Mouse (Mus musculus): ENCODE measurements at regions not wholly inside any gene's neighbourhood (a gene's known extent, or its start where the extent isn't known, plus 50 kb on each side); places are given as distances from the start of the nearest gene placed in this dataset.

DNA sequence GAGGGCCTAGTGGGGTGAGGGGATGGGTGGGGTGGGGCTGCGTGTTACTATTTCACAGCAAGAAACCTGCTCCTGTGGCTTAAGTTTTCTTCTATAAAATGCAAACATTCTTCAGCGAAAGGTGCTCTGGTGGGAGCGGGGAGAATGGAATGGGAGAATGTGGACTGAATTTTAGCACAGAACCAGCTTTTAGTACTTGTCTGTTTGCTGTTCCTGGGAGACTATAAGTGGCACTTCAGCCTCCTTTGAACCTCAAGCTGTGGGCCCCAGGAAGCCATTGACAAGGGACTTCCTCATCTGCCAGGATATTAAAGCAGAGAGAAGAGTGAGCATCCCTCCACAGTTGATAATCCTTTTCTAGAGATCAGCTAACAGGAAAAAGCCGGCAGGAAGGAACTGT lies 580.2 kb downstream of the Zfp706 start:
- no peak for DNase-seq

DNA sequence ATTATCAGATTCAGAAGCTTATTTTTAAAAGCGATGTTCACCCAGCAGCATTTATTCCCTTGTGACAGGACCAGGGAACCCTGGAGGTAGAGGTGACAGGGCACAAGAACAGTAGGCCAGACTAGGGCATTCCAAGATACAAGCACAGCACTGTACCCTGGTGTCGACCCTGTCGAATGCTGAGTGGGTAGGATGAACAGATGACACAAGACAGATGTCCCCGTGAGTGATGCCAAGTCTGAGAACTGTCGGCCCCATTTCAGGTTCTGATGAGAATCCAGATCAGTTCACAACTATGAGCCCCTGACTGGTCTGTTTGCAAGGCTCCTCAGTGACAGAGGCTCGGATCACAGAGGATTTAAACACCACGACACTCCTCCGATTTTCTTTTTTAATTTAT lies 581.7 kb downstream of the Zfp706 start:
- no peak for DNase-seq

DNA sequence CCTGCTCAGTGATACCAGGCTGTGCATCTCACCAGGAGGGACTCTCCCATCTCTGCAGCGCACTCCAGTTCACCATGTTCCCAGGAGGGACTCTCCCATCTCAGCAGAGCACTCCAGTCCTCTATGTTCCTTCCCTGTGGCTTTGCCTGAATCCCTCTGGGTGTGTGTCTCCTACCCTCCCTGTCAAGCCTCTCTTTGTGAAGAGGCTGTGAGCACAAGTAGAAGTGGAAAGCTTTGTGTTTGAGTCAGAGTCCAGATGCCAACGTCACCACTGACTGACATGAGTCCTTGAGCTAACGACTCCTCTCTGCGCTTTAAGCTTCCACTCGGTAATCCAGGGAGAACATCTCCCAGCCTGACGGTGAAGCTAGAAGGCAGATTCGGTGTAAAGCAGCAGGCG lies 583.5 kb downstream of the Zfp706 start:
- DNase-seq, result no peak

DNA sequence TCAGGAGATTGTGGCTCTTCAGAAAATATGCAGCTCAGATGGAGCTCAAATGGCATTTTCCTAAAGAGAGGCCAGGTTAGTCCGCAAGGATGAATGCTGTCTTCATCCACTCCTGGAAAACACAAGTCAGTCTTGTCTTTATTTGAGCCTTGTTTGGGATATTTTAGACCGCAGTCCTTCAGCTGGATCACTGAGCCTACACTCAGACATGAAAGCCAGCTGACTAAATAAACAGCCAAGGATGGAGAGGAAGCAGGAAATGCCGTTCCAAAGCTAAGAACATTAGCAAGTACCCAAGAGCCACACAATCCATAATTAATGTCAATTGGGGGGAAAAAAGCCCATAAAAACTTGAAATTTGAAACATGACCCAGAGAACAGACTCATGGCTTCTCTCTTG lies 584.8 kb downstream of the Zfp706 start:
- DNase-seq, result peak; percentile 43

DNA sequence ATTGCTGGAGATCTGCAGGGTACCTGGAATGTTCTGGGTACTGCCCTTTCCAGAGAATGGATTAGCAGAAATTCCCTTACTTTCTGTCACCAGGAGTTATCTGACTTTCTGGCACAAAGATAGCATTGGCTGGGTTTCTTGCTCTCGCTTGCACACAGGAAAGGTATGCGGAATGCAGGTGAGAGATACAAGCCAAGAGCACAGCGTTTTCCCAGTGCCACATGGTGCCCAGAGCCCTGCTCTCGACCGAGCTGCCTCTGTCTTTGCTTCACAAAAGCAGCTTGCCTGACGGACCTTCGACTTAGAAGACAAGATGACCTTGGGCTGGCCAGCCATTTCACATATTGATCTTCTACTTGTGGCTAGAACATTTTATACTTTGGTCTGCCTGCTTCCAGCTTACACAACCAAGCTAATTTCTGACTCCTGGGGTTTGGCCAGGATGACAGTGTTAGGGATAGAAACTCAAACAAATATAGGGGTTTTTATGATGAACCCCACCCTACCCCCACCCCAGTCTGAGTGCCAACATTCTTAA lies 587.6 kb downstream of the Zfp706 start:
- DNase-seq, result no peak

DNA sequence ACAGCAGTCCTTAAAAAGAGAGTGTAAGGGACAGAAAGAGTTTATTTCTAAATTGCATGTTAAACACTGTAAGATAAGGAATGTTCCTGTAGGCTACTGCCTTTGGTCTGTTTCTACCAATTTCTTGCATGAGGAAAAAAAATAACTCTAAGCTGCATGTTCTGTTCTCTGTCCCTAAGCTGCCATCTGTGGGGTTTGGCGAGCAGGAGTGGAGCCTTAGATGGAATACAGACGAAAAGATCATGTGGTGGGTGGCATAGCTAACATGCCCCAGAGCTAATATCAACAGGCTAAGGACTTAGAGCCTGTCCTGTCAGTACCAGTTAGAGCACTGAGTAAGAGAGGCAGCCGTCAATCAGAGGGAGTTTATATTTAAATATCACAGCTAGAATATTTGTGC lies 590.1 kb downstream of the Zfp706 start:
- no peak for DNase-seq

DNA sequence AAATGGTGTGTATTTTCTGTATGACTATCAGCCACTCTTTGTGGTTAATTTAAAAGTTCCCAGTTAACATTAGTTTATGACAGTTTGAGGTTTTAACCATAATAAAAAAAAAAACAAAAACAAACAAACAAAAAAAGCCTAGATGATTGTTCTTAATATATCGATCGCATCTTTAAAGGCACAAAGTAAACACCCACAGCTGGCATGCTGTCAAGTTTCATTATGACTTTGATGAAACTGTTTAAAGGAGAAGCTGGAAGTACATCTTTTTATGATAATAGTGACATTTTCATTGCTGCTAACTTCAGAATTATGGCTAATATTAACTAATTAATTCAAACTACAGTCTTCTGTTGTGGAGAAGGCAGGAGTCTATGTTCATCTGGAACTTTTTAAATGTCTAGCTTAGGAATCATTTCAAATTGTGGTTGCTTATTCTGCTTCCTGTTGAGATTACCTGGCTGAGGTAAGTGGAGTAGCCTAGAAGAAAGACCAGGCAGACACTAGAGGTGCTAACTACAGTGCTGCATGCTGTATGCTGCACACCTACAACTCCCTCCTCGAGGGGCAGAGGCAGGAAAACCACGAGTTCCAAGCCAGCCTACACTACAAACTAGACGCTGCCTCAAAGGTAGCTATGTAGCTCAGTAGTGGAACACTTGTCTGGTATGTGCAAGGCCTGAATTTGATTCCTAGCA lies 591.9 kb downstream of the Zfp706 start:
- no peak for DNase-seq

DNA sequence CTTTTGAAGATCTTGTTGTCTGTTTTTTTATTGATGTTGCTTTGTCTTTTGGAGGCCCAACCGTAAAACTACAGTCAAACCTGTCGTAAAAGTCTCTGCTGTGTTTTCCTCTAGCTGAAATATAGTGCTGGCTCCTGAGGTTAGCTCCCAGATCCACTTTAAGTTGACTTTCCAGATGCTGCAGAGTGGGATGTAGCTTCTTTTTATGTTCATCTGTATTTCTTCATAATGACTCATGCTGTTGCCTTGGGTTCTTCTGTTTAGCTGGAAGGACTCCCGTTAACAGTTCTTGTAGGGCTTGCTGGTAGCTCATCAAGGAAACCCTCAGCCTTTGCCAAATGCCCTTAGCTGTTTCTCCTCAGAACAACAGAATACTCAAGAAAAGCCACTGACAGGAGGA lies 595.6 kb downstream of the Zfp706 start:
- DNase-seq, result no peak

DNA sequence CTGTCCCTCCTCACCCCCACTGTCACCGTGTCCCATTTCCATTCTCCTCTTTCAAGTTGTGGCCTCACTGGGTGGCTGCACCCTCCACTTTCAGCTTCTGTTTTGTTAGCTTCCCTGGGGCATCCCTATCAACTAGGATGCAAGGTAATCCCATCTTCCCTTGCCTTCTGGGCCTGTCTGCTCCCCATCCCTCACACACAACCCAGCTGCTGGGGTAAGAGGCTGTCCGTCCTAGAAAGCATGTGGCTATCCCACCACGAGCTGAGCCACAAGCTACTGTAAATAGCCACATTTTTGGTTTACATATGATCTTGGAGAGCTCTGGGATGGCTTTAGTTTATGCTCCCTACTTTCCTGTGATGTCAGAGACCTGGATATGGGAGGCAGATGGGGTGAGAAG lies 602.1 kb downstream of the Zfp706 start:
- no peak for DNase-seq

DNA sequence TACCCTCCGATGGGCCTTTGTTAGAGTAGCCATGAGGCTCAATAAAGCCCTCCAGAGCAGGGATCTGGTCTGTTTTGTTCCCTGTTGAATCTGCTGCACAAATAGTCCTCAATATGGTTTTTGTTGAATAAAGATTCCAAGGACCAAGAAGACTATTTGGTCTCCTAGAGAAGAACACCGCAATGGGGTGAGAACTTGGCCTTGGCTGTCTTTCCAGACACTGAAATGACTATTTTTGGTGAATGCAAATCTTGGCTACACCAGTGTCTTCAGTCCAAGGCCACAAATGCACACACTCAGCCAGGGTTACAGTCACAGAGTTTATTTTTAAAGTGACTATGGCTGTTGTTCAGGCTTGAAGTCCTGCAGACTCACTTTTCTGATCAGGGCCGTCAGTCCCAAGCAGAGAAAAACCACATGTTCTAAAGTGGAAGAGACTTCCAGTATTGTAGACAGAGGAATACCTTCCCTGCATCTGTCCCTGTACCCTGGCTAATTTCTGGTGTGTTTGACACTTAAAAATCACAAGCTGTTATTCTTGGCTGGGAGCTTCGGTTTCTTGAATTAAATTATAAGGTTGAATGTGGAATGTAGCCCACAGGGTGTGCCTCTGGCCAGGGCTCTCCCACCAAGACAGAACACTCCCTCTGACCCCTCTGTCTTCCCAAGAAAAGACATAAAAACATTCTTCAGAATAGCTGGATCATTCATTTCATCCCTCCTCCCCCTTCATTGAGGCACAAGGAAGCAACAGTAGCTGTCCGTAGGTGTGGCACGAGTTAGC lies 604.0 kb downstream of the Zfp706 start:
- DNase-seq, result no peak

DNA sequence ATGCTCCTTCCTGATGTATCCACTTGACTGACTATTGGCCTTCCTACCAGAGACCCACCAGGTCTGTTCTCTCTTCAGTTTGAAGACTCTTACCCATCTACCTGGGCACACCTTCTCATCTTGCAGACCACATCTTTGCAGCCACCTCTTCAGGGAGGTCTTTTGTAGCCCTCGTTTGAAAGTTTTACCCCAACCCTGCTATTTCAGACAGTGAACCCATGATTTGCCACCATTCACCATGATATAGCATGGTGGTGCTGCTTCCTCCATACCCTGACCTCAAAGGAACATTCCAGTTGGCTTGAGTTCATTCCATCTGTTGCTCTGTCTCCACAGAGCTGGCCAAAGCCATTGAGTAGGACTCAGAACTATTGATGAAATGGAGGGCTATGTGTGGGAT lies 605.5 kb downstream of the Zfp706 start:
- no peak for DNase-seq

DNA sequence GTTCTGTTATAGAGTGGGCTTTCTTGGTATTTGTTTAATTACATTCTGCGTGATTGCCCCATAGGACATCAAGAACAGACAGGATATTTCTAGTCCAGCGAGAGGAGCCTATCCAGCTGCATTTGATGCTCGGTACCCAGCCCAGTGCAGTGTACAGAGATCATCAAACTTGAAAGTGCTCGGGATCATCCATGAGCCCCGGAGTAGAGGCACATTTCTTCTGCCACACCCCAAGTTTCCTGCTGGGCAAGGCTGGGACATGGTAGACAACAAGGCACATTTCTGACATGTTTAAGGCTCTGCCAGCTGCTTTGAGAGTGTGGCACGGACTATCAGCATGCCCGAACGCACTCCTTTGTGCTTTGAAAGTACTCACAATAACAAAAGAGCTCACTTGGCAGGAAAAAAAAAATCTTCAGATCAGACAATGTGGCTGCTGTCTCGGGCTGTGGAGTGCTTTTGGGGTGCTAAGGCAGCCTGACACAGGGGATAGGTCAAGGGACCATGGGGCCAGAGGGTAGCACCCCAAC lies 607.2 kb downstream of the Zfp706 start:
- no peak for DNase-seq

DNA sequence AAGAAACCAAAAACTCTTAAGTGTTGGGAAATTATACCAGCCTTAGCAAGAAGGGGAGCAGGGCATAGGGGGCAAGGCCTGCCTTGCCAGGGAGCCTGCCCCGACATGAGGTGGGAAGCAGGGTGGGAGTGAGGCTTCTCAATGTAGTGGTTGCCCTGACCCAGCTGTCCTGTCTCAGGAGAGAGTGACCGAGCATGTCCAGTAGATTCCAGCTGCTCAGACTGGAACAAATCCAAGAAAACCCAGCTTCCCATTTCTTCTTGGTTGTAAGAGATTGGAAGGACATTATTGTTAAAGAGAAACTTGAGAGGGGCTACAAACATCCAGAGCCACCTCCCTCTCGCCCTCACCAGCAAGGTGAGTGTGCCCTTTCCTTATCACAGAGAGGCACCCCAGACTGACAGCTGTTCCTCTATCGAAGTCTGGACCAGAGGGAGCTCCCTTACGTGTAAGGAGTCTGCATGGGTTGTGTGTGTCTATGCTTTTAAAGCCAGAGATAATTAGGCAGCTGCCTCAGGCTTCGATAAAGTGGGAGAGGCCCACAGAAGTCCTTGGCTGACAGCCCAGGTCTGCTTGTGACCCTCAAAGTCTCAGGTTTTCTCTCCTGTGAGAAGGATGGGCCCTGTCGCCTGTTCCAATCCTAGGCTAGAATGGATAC lies 608.1 kb downstream of the Zfp706 start:
- DNase-seq, result peak; percentile 40

DNA sequence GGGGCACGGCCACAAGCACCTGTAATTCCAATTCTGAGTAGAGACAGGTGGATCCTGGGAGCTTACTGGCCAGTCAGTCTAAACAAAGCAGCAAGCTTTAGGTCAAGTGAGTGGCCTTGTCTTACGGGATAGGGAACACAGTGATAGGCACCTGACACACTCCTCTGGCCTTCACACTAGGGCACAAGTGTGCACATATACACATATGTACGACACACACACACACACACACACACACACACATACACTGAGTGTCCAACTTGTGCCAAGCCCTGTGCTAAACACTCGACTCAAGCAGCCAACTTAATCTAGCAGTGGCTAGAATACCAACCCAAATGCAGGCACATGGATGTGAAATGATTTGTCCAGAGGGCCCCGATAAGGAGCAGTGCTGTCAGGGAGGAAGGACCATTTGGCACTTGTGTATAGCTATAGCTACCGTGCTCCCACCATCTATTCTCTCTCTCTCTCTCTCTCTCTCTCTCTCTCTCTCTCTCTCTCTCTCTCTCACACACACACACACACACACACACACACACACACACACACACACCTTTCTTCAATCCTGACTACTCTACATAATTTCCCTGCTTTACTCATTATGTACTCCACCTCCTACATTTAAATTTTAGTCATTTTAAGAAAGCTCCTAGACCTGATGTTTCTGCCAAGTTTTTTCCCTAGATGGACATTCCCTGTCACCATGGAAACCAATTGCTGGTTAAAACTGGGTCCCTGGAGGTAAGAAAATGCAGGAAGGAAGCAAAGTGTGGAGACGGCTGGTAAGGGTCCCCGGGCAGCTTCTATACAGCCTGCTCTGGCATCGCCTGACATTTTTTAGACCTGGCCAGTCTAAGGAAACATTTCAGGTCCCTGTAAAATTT lies 609.2 kb downstream of the Zfp706 start:
- no peak for DNase-seq

DNA sequence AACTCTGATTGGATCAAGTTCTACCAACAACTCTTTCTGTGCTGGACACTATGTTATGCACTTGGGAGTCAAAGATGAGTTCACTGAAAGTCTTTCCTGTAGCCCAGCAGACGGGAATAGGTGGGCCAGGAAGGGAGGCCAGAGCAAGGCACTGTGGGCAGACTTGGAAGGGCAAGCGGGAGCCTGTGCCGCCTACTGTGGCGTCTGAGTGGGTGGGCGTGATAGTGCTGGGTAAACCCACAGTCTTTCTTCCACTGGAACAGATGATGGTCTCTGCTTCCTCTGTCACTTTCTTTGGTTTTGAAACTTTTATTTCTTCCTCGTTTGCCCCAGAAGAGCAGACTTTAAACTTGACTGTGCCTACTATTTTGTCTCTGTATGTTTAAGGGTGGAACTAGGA lies 610.8 kb downstream of the Zfp706 start:
- no peak for DNase-seq

DNA sequence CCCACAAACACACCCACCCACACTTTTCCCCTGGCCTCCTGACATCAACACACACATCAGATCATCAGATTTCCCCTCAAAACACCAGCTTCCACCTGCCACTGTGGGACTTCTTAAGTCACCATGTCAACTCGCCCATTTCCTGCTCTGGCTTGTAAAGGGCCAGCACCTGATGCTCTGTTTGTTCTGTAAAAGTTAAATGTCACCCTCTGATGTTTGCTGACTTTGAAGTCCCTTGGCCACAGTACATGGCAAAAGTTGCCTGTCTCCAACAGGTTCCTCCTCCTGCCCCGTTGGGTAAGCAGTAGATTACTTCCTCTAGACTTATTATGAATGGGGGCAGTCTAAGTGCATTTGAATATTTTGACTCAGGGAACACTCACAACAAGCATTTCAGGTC lies 611.3 kb downstream of the Zfp706 start:
- no peak for DNase-seq

DNA sequence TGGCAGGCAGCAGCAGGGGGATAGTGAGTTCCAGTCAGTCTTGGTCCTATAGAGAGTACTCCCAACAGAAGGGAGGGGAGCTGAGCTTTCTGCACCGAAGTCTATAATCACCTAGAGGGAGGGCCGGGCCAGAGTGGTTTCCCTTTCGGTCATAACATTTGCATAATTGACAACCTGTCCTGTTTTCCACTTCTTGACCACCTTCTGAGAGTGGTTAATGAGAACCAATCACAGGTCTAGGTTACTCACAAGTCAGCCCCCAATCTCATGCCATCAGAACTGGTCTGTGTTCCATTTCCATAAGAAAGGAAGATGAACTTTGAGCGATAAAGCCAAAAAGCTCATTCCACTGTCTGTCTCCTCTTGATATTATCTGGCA lies 611.9 kb downstream of the Zfp706 start:
- no peak for DNase-seq

DNA sequence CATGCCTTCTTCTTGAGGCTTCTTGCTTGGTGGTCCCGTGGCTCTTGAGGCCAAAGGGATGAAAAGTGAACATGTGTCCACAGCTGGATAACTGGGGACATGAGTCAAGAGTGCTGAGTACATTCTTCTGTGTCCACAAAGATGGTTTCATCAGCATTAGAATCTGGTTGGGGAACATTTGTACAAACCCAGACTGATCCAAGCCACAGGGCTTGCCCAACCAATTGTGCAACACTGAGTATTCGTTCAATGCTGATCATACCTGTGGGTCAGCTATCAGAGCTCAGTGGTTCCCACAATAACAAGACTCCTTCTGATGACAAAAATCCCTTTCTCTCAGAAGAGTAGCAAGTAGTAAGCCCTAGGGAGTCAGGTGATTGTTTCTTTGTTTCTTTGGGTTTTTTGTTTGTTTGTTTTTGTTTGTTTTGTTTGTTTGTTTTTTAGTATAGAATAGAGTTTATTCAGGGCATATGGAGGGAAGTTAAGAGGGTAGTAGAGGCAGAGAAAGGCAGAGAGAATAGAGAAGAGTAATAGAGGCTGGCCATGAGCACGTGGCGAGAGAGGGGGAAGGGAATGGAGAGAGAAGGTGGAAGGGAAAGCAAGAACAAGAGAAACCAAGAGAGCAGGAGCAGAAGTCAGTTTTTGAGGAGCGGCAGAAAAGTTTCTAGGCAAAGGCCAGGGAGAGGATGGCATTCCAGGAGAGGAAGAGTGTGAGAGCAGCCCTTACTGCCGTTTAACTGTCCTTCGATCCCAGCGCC lies 612.5 kb downstream of the Zfp706 start:
- no peak for DNase-seq

DNA sequence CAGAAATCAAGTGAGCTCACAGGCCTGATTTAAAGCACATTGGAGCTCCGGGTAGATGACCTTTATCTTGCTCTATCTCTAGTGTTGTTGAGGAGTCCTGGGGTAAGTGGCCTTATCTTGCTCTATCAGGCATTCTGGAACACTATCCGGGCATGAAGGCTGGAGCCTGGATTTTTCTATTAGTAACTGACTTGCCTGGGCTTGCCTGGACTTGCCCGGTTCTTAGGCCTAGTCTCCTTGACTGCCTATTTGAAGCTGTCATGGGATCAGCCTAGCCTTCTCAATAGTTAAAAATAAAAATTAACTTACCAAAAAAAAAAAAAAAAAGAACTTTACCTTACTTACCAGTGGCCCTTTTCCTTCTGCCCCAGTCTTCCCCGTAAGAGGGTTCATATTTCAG lies 617.8 kb downstream of the Zfp706 start:
- DNase-seq, result no peak

DNA sequence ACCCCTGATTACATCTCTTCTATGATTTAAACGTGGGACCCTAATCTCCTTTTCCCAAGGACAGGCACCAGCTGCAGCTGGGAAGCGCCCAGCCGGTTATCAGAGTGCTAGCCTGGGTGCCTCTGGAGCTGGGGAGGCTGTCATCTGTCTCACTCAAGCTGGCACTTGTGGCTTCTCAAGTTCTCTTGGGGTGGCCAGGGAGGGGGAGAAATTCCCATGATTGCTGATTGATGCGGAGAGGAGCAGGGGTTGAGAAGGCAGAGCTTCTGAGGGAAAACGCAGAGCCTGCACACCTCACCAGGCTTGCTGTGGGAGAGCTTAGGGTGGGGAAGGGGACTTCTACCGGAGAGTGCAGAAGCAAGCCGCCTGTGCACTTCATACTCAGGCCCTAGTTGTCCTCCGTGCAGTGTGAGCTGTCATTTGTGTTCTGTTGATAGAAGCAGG lies 626.3 kb downstream of the Zfp706 start:
- DNase-seq, result no peak

DNA sequence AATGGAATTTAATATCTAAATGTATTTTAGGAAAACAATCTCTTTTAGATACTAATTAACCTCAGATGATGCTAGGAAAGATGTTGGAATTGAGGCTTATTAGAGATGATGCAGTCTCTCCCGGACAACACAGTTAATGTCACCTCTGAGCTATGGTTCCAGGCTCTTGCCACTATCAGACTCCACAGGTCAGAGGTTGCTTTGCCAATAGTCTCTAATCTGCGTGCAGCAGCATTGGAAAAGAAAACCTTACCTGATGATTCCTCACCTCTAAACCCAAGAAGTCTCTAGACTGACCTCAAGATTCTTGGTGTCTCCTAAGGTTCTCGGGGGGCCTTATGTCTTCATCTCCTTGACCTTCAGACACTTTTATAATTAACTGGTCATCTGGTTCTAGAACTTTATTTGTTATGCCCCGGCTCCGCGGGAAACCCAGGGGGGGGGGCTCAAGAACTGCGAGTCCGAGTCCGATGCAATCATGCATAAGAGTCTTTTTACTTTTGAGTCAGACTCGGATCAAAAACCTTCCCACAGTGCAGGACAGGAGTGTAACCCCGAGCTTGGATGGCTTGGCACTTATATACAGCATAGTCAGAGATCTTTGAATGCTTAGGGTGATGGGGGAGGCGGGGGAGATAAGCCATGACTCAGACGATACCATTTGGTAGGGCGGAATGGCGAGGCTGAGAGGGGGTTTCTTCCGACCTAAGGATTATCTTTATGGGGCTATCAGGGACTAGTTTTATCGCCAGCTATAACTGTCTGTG lies 626.9 kb downstream of the Zfp706 start:
- no peak for DNase-seq
